12 mouse cellular contexts compared by ENCODE assay signal in genomic region chr10:121568534-121568933, GRCm38 (mm10). TPM values are rescaled to one million over a fixed set of nuclear protein-coding genes. Genes with fewer than 3 reads are reported as not detected.
A peak's percentile ranks its signal among the peaks of the same experiment; 100 is the strongest.
DNase-seq lines count a peak whose midpoint lies in the region; ATAC-seq and TF ChIP-seq lines count a peak whose summit lies in the region.
"Had no signal": no experiment of that assay in that cellular context is flagged by ENCODE, and none has a peak within 500 bp of the region (broad histone marks: within the 10 kb centered on the region; RNA-seq: fewer than 3 reads in every experiment).

No protein-coding gene starts in this region.

- no peak for TF ChIP-seq CTCF in E14TG2a.4 (conservative IDR thresholded peaks at IDR 0.05; ENCODE audit: low read length)

- H3K4me1 ChIP-seq in heart, embryonic 10.5 days, result peaks cover 16% of the 10 kb centered on the region
- H3K4me1 ChIP-seq in E14TG2a.4 (replicated peaks; ENCODE audit: low read depth, low read length), result peaks cover 27% of the 10 kb centered on the region
- H3K4me1 ChIP-seq in forebrain, embryonic 15.5 days, result peaks cover 13% of the 10 kb centered on the region; the same call in 1 of the 2 replicates
- H3K4me1 ChIP-seq in liver, embryonic 15.5 days (replicated peaks), result peaks cover 44% of the 10 kb centered on the region
- H3K4me1 ChIP-seq: stomach, embryonic 15.5 days had no signal

- peak overlapping the region; percentile 44 for H3K4me3 ChIP-seq in heart, embryonic 10.5 days
- peak overlapping the region; percentile 20; the same call in 1 of the 2 replicates for H3K4me3 ChIP-seq in E14TG2a.4 (replicated peaks; ENCODE audit: low read length)
- H3K4me3 ChIP-seq in forebrain, embryonic 15.5 days, result peak overlapping the region; percentile 21
- peak overlapping the region; percentile 6; the same call in 1 of the 2 replicates for H3K4me3 ChIP-seq in liver, embryonic 15.5 days (replicated peaks)
- H3K4me3 ChIP-seq: stomach, embryonic 15.5 days had no signal

- H3K9me3 ChIP-seq in heart, embryonic 10.5 days, result no peaks in the 10 kb centered on the region
- H3K9me3 ChIP-seq in E14TG2a.4 (ENCODE audit: low read length), result no peaks in the 10 kb centered on the region
- H3K9me3 ChIP-seq in forebrain, embryonic 15.5 days, result no peaks in the 10 kb centered on the region
- H3K9me3 ChIP-seq in liver, embryonic 15.5 days (replicated peaks), result 0 out of 2 replicates have a peak, but pooled peaks cover 4% of the 10 kb centered on the region
- H3K9me3 ChIP-seq: stomach, embryonic 15.5 days had no signal

- intact Hi-C loops in heart, postnatal 36 days (cut with DNase I), result no loop called here

- H3K9ac ChIP-seq in forebrain, embryonic 15.5 days (replicated peaks), result no peak overlapping the region
- peak overlapping the region; percentile 12; the same call in 1 of the 2 replicates for H3K9ac ChIP-seq in liver, embryonic 15.5 days
- H3K9ac ChIP-seq: stomach, embryonic 15.5 days had no signal

- H3K27ac ChIP-seq in heart, embryonic 10.5 days, result peak overlapping the region; percentile 75; the same call in 1 of the 2 replicates
- no peak overlapping the region for H3K27ac ChIP-seq in forebrain, embryonic 15.5 days (replicated peaks)
- H3K27ac ChIP-seq in liver, embryonic 15.5 days (replicated peaks), result peak overlapping the region; percentile 95
- H3K27ac ChIP-seq: stomach, embryonic 15.5 days had no signal

- ATAC-seq in forebrain, embryonic 15.5 days (replicated peaks), result peak; percentile 32; the same call in 1 of the 2 replicates
- ATAC-seq in liver, embryonic 15.5 days (ENCODE audit: insufficient read depth), result no peak
- ATAC-seq: Patski had no signal

- peak overlapping the region; percentile 35; the same call in 1 of the 2 replicates for H3K4me2 ChIP-seq in forebrain, embryonic 15.5 days (replicated peaks)
- H3K4me2 ChIP-seq in liver, embryonic 15.5 days, result peak overlapping the region; percentile 60
- H3K4me2 ChIP-seq: stomach, embryonic 15.5 days had no signal

- no peaks in the 10 kb centered on the region for H3K27me3 ChIP-seq in heart, embryonic 10.5 days (ENCODE audit: insufficient read depth, poor library complexity, severe bottlenecking)
- H3K27me3 ChIP-seq in E14TG2a.4 (ENCODE audit: insufficient read depth, low read length), result no peaks in the 10 kb centered on the region
- no peaks in the 10 kb centered on the region for H3K27me3 ChIP-seq in forebrain, embryonic 15.5 days
- no peaks in the 10 kb centered on the region for H3K27me3 ChIP-seq in liver, embryonic 15.5 days
- H3K27me3 ChIP-seq: Patski; stomach, embryonic 15.5 days had no signal

- DNase-seq in heart, embryonic 10.5 days (ENCODE audit: low spot score), result no peak
- no peak for DNase-seq in heart, postnatal 36 days
- DNase-seq in left cerebral cortex, adult 9 months (ENCODE audit: low spot score in 2 of 2), result no peak
- no peak for DNase-seq in embryo, embryonic 11 days
- DNase-seq in B cell, adult 2 months, result no peak
- DNase-seq: adrenal gland, postnatal 36 days; cerebellum, postnatal 14 days had no signal

- peaks cover 63% of the 10 kb centered on the region for H3K36me3 ChIP-seq in heart, embryonic 10.5 days
- peaks cover 57% of the 10 kb centered on the region for H3K36me3 ChIP-seq in E14TG2a.4 (ENCODE audit: insufficient read depth, low read length)
- H3K36me3 ChIP-seq in forebrain, embryonic 15.5 days, result peaks cover 47% of the 10 kb centered on the region
- peaks cover 70% of the 10 kb centered on the region for H3K36me3 ChIP-seq in liver, embryonic 15.5 days (replicated peaks)

- WGBS in heart, embryonic 10.5 days, result 62% methylated on average over 7 of the region's 7 CpGs
- 48% methylated on average over 7 of the region's 7 CpGs for WGBS in forebrain, embryonic 15.5 days
- WGBS in liver, embryonic 15.5 days (ENCODE audit: insufficient replicate concordance), result 72% methylated on average over 7 of the region's 7 CpGs

RNA-seq across cellular contexts. Expression of gene Tbk1, which starts 18.1 kb away (rescaled TPM):
- polyA plus RNA-seq in heart, embryonic 10.5 days (2016; fragmentation: Nextera tagmentation; extraction: Ambion mirVana), result 28.1 and 31.4 TPM in 2 replicates
- total RNA-seq in heart, postnatal 36 days (2021), result 10 to 100 TPM; 19.3 to 23.9 TPM
- polyA plus RNA-seq in forebrain, embryonic 15.5 days (2015; fragmentation: Nextera tagmentation; extraction: Ambion mirVana), result 35.0 and 36.3 TPM in 2 replicates
- 19.7 TPM in 2 replicates for polyA plus RNA-seq in liver, embryonic 15.5 days (2015; fragmentation: Nextera tagmentation; extraction: Ambion mirVana)

RNA-seq across cellular contexts. Expression of gene Xpot, which starts 57.6 kb away (rescaled TPM):
- polyA plus RNA-seq in heart, embryonic 10.5 days (2016; fragmentation: Nextera tagmentation; extraction: Ambion mirVana), result 44.8 and 48.8 TPM in 2 replicates
- total RNA-seq in heart, postnatal 36 days (2021), result 10 to 100 TPM; 21.9 to 29.4 TPM
- 37.6 and 38.7 TPM in 2 replicates for polyA plus RNA-seq in forebrain, embryonic 15.5 days (2015; fragmentation: Nextera tagmentation; extraction: Ambion mirVana)
- 28.1 and 28.7 TPM in 2 replicates for polyA plus RNA-seq in liver, embryonic 15.5 days (2015; fragmentation: Nextera tagmentation; extraction: Ambion mirVana)
